Mouse (Mus musculus) adrenal gland, postnatal 25 days (tissue): ENCODE measurements around the gene Mbnl2. TPM values are rescaled to one million over a fixed set of nuclear protein-coding genes. Genes with fewer than 3 reads are reported as not detected.

Source experiments
- DNase-seq: peaks from one replicate; pipeline ENCODE4 v3.0.0; 2021; ENCODE audit warnings: mixed read lengths
- total RNA-seq: library from RNA; stranded (reverse); gene quantifications from 2 replicates; pipeline ENCODE4 v1.2.3, GENCODE M21; 2021

Gene Mbnl2
- total RNA-seq, 1 experiment from 2014 or later, result 226 TPM

GRCm38 (mm10) chr14:120274746-120275145 is 723 bp upstream of the Mbnl2 start:
- DNase-seq, result no peak

- DNase-seq, result no peak
Observed at GRCm38 (mm10) chr14:120276343-120277080, 1.0 kb downstream of the Mbnl2 start.

- DNase-seq, result peak; percentile 42
Observed at GRCm38 (mm10) chr14:120277081-120277656, 1.7 kb downstream of the Mbnl2 start.

- no peak for DNase-seq
Observed at GRCm38 (mm10) chr14:120278290-120279244, 3.1 kb downstream of the Mbnl2 start.

GRCm38 (mm10) chr14:120280136-120280535 is 4.7 kb downstream of the Mbnl2 start:
- no peak for DNase-seq

- DNase-seq, result no peak
Observed at GRCm38 (mm10) chr14:120283787-120284186, 8.3 kb downstream of the Mbnl2 start.

- no peak for DNase-seq
Observed at GRCm38 (mm10) chr14:120284504-120284903, 9.0 kb downstream of the Mbnl2 start.

- no peak for DNase-seq
Observed at GRCm38 (mm10) chr14:120287121-120287986, 11.9 kb downstream of the Mbnl2 start.

- no peak for DNase-seq
Observed at GRCm38 (mm10) chr14:120287987-120288275, 12.5 kb downstream of the Mbnl2 start.

- no peak for DNase-seq
Observed at GRCm38 (mm10) chr14:120288378-120289002, 13.0 kb downstream of the Mbnl2 start.

- no peak for DNase-seq
Observed at GRCm38 (mm10) chr14:120289065-120289464, 13.6 kb downstream of the Mbnl2 start.

GRCm38 (mm10) chr14:120289528-120289927 is 14.1 kb downstream of the Mbnl2 start:
- no peak for DNase-seq

- DNase-seq, result no peak
Observed at GRCm38 (mm10) chr14:120291226-120291757, 15.8 kb downstream of the Mbnl2 start.

- no peak for DNase-seq
Observed at GRCm38 (mm10) chr14:120292133-120292532, 16.7 kb downstream of the Mbnl2 start.

GRCm38 (mm10) chr14:120292617-120293195 is 17.2 kb downstream of the Mbnl2 start:
- no peak for DNase-seq

- DNase-seq, result no peak
Observed at GRCm38 (mm10) chr14:120294480-120294879, 19.0 kb downstream of the Mbnl2 start.

- no peak for DNase-seq
Observed at GRCm38 (mm10) chr14:120295355-120296220, 20.1 kb downstream of the Mbnl2 start.

GRCm38 (mm10) chr14:120296231-120297006 is 20.9 kb downstream of the Mbnl2 start:
- peak; percentile 46 for DNase-seq

GRCm38 (mm10) chr14:120297137-120297749 is 21.8 kb downstream of the Mbnl2 start:
- DNase-seq, result no peak
